Mouse (Mus musculus) MEL (cell line): ENCODE measurements at regions not wholly inside any gene's neighbourhood (a gene's known extent, or its start where the extent isn't known, plus 50 kb on each side); places are given as distances from the start of the nearest gene placed in this dataset.

Source experiments
- DNase-seq: peaks from one replicate; pipeline ENCODE4 v3.0.0; 2011; ENCODE audit warnings: low read depth, low spot score
- H3K27ac ChIP-seq: 2 replicates; pipeline ENCODE4 v1.5.1; 2012; ENCODE audit warnings: low read depth, mild to moderate bottlenecking, control low read depth, low read length, moderate library complexity; ENCODE audit not compliant: control insufficient read depth
- H3K27me3 ChIP-seq, 2 experiments: fragments of 150-350 bp in 1 of 2; sonication (generic) in 1 of 2; 2 replicates each; pipeline ENCODE4 v1.6.1; 2012; ENCODE audit warnings: low read length in 2 of 2, mild to moderate bottlenecking in 2 of 2, improper control_type of control experiment in 1 of 2, moderate library complexity in 1 of 2; ENCODE audit not compliant: insufficient read depth in 2 of 2, control insufficient read depth in 1 of 2
- H3K36me3 ChIP-seq, 2 experiments: 2 replicates each; pipeline ENCODE4 v1.6.1; 2012 to 2014; ENCODE audit warnings: low read length in 2 of 2, improper control_type of control experiment in 1 of 2, inconsistent platforms in 1 of 2, mild to moderate bottlenecking in 1 of 2; ENCODE audit not compliant: insufficient read depth in 2 of 2, control insufficient read depth in 1 of 2
- H3K4me1 ChIP-seq, 2 experiments: fragments of 150-350 bp in 1 of 2; sonication (generic) in 1 of 2; 2 replicates each; pipeline ENCODE4 v1.6.1; 2012; ENCODE audit warnings: low read length in 2 of 2, improper control_type of control experiment in 1 of 2, mild to moderate bottlenecking in 1 of 2; ENCODE audit not compliant: insufficient read depth in 2 of 2, control insufficient read depth in 1 of 2
- H3K4me3 ChIP-seq, 2 experiments: fragments of 150-350 bp in 1 of 2; sonication (generic) in 1 of 2; 2 replicates each; pipeline ENCODE4 v1.5.1; 2012; ENCODE audit warnings: low read depth in 2 of 2, low read length in 2 of 2, mild to moderate bottlenecking in 2 of 2, moderate library complexity in 2 of 2, control low read depth in 1 of 2, improper control_type of control experiment in 1 of 2; ENCODE audit not compliant: control insufficient read depth in 1 of 2, insufficient read depth in 1 of 2
- H3K79me2 ChIP-seq: 2 replicates; pipeline ENCODE4 v1.6.1; 2012; ENCODE audit warnings: mild to moderate bottlenecking, low read length, moderate library complexity; ENCODE audit not compliant: control insufficient read depth, poor library complexity, insufficient read depth
- H3K9ac ChIP-seq: 2 replicates; pipeline ENCODE4 v1.6.1; 2012; ENCODE audit warnings: low read depth, mild to moderate bottlenecking, control low read depth, low read length, moderate library complexity; ENCODE audit not compliant: control insufficient read depth, poor library complexity, severe bottlenecking
- H3K9me3 ChIP-seq: fragments of 150-350 bp; sonication (generic); replicated peaks from 2 replicates; pipeline ENCODE4 v1.6.1; 2012; ENCODE audit warnings: mild to moderate bottlenecking, low read length, improper control_type of control experiment, moderate library complexity; ENCODE audit not compliant: insufficient read depth
- BHLHE40 ChIP-seq: IDR thresholded peaks from 2 replicates; pipeline ENCODE4 v1.6.1; 2012; ENCODE audit warnings: low read depth, mild to moderate bottlenecking, inconsistent platforms, low read length, improper control_type of control experiment, borderline replicate concordance
- CHD1 ChIP-seq: IDR thresholded peaks from 2 replicates; pipeline ENCODE4 v1.6.1; 2012; ENCODE audit warnings: low read depth, mild to moderate bottlenecking, inconsistent platforms, low read length, improper control_type of control experiment
- CHD2 ChIP-seq: IDR thresholded peaks from 2 replicates; pipeline ENCODE4 v1.6.1; 2011; ENCODE audit warnings: low read length, improper control_type of control experiment
- CTCF ChIP-seq, 3 experiments: IDR thresholded peaks in 2 of 3; conservative IDR thresholded peaks in 1 of 3; 2 replicates each; pipeline ENCODE4 v1.5.1; 2011 to 2012; ENCODE audit warnings: low read length in 3 of 3, low read depth in 2 of 3, mild to moderate bottlenecking in 2 of 3, improper control_type of control experiment in 1 of 3, inconsistent platforms in 1 of 3, mixed read lengths in 1 of 3, moderate library complexity in 1 of 3; ENCODE audit not compliant: control insufficient read depth in 1 of 3, insufficient read depth in 1 of 3, poor library complexity in 1 of 3, severe bottlenecking in 1 of 3
- E2F4 ChIP-seq: IDR thresholded peaks from 2 replicates; pipeline ENCODE4 v1.6.1; 2011; ENCODE audit warnings: low read depth, low read length, improper control_type of control experiment, borderline replicate concordance
- ELF1 ChIP-seq: IDR thresholded peaks from 2 replicates; pipeline ENCODE4 v1.6.1; 2014; ENCODE audit warnings: low read depth, mild to moderate bottlenecking, inconsistent platforms, low read length, improper control_type of control experiment, moderate library complexity
- GABPA ChIP-seq: IDR thresholded peaks from 2 replicates; pipeline ENCODE4 v1.6.1; 2012; ENCODE audit warnings: low read depth, mild to moderate bottlenecking, inconsistent platforms, low read length, improper control_type of control experiment, moderate library complexity
- JUND ChIP-seq: IDR thresholded peaks from 2 replicates; pipeline ENCODE4 v1.6.1; 2011; ENCODE audit warnings: low read depth, mild to moderate bottlenecking, improper control_type of control experiment, low read length
- KAT2A ChIP-seq: conservative IDR thresholded peaks from 2 replicates; pipeline ENCODE4 v1.6.1; 2012; ENCODE audit warnings: low read depth, low read length, improper control_type of control experiment, inconsistent platforms
- MAFK ChIP-seq: IDR thresholded peaks from 2 replicates; pipeline ENCODE4 v1.6.1; 2011; ENCODE audit warnings: low read depth, mild to moderate bottlenecking, low read length, improper control_type of control experiment, borderline replicate concordance
- MAX ChIP-seq: IDR thresholded peaks from 2 replicates; pipeline ENCODE4 v1.6.1; 2011; ENCODE audit warnings: low read length, improper control_type of control experiment
- NELFE ChIP-seq: IDR thresholded peaks from 2 replicates; pipeline ENCODE4 v1.6.1; 2011; ENCODE audit warnings: low read depth, low read length, improper control_type of control experiment
- POLR2A ChIP-seq, 2 experiments: IDR thresholded peaks; 2 replicates each; pipeline ENCODE4 v1.6.1; 2011 to 2012; ENCODE audit warnings: low read length in 2 of 2, mild to moderate bottlenecking in 2 of 2, control low read depth in 1 of 2, improper control_type of control experiment in 1 of 2, low read depth in 1 of 2, moderate library complexity in 1 of 2; ENCODE audit not compliant: control insufficient read depth in 1 of 2, insufficient read depth in 1 of 2, poor library complexity in 1 of 2
- POLR2AphosphoS2 ChIP-seq: IDR thresholded peaks from 2 replicates; pipeline ENCODE4 v1.6.1; 2011; ENCODE audit warnings: low read length, improper control_type of control experiment
- POLR2AphosphoS5 ChIP-seq: IDR thresholded peaks from 2 replicates; pipeline ENCODE4 v1.6.1; 2012; ENCODE audit warnings: low read depth, borderline replicate concordance, mild to moderate bottlenecking, inconsistent platforms, low read length, moderate library complexity, mixed read lengths
- RAD21 ChIP-seq: IDR thresholded peaks from 2 replicates; pipeline ENCODE4 v1.6.1; 2011; ENCODE audit warnings: mild to moderate bottlenecking, low read depth, low read length, improper control_type of control experiment
- RCOR1 ChIP-seq: IDR thresholded peaks from 2 replicates; pipeline ENCODE4 v1.6.1; 2012; ENCODE audit warnings: low read depth, mild to moderate bottlenecking, inconsistent platforms, low read length, improper control_type of control experiment
- SIN3A ChIP-seq: IDR thresholded peaks from 2 replicates; pipeline ENCODE4 v1.6.1; 2012; ENCODE audit warnings: low read length, improper control_type of control experiment, inconsistent platforms
- TAL1 ChIP-seq: IDR thresholded peaks from 2 replicates; pipeline ENCODE4 v1.6.1; 2012; ENCODE audit warnings: mild to moderate bottlenecking, inconsistent platforms, low read length, moderate library complexity, mixed read lengths
- TCF12 ChIP-seq: IDR thresholded peaks from 2 replicates; pipeline ENCODE4 v1.6.1; 2014; ENCODE audit warnings: low read depth, mild to moderate bottlenecking, inconsistent platforms, low read length, improper control_type of control experiment, moderate library complexity
- ZC3H11A ChIP-seq: IDR thresholded peaks from 2 replicates; pipeline ENCODE4 v1.6.1; 2012; ENCODE audit warnings: low read depth, mild to moderate bottlenecking, inconsistent platforms, low read length, improper control_type of control experiment
- ZKSCAN1 ChIP-seq: IDR thresholded peaks from 2 replicates; pipeline ENCODE4 v1.6.1; 2012; ENCODE audit warnings: low read depth, mild to moderate bottlenecking, inconsistent platforms, low read length, improper control_type of control experiment, moderate library complexity
- ZMIZ1 ChIP-seq: IDR thresholded peaks from 2 replicates; pipeline ENCODE4 v1.6.1; 2012; ENCODE audit warnings: low read depth, mild to moderate bottlenecking, inconsistent platforms, low read length, improper control_type of control experiment, moderate library complexity
- ZNF384 ChIP-seq: IDR thresholded peaks from 2 replicates; pipeline ENCODE4 v1.6.1; 2012; ENCODE audit warnings: low read depth, mild to moderate bottlenecking, inconsistent platforms, low read length, improper control_type of control experiment

GRCm38 (mm10) chr6:111917868-111918597 lies 355.5 kb upstream of the Lmcd1 start:
- no peak overlapping the region for H3K4me3 ChIP-seq
- H3K9me3 ChIP-seq = no peaks in the 10 kb centered on the region
- H3K4me1 ChIP-seq = no peaks in the 10 kb centered on the region
- H3K27me3 ChIP-seq = no peaks in the 10 kb centered on the region
- TF ChIP-seq BHLHE40 (no peak), SIN3A (no peak), POLR2AphosphoS2 (no peak), CHD2 (no peak), MAX (no peak), RAD21 (no peak), MAFK (no peak), ZKSCAN1 (no peak)
- no peaks in the 10 kb centered on the region for H3K36me3 ChIP-seq
- H3K79me2 ChIP-seq = no peaks in the 10 kb centered on the region
- H3K27ac ChIP-seq = no peak overlapping the region
- no peak for DNase-seq
- H3K9ac ChIP-seq = no peak overlapping the region

- Histone ChIP-seq H3K36me3 (no peaks in the 10 kb centered on the region), H3K4me1 (no peaks in the 10 kb centered on the region), H3K9ac (no peak overlapping the region), H3K9me3 (no peaks in the 10 kb centered on the region), H3K27me3 (no peaks in the 10 kb centered on the region), H3K27ac (no peak overlapping the region)
- no peak for DNase-seq
- TF ChIP-seq GABPA (no peak), RCOR1 (no peak), TAL1 (no peak), TCF12 (no peak), JUND (no peak), ZC3H11A (no peak), SIN3A (no peak), ZKSCAN1 (no peak), POLR2AphosphoS2 (no peak), KAT2A (no peak), CTCF (IDR thresholded peaks at IDR 0.05 in 2 of 3, conservative IDR thresholded peaks at IDR 0.05 in 1 of 3; ENCODE audit: control insufficient read depth in 1 of 3, insufficient read depth in 1 of 3, low read depth in 2 of 3, low read length in 3 of 3, poor library complexity in 1 of 3, severe bottlenecking in 1 of 3) (no peak), E2F4 (no peak), CHD1 (no peak), ZNF384 (no peak), BHLHE40 (no peak), ELF1 (no peak), NELFE (no peak), POLR2A (IDR thresholded peaks at IDR 0.05; ENCODE audit: control insufficient read depth in 1 of 2, insufficient read depth in 1 of 2, low read depth in 1 of 2, low read length in 2 of 2, poor library complexity in 1 of 2) (no peak), POLR2AphosphoS5 (no peak), ZMIZ1 (no peak)
- TF ChIP-seq, all 39 proteins: peak for 0
- Histone ChIP-seq H3K79me2 (no peaks in the 10 kb centered on the region), H3K4me3 (no peak overlapping the region)
Measured at GRCm38 (mm10) chr6:111932596-111932995, 341.0 kb upstream of the Lmcd1 start.
